Mouse (Mus musculus) Muller cell, postnatal 12 days (primary cell): ENCODE data around the gene Fgfr2.

Source experiments
- DNase-seq: peaks from one replicate; pipeline ENCODE4 v3.0.0-alpha.2; 2015; ENCODE audit errors: inconsistent ontology term

Gene Fgfr2

GRCm38 (mm10) chr7:132337268-132337917 is 785.8 kb downstream of the Fgfr2 start:
- DNase-seq: no peak

GRCm38 (mm10) chr7:132336781-132337180 is 786.4 kb downstream of the Fgfr2 start:
- no peak for DNase-seq

GRCm38 (mm10) chr7:132335367-132335766 is 787.8 kb downstream of the Fgfr2 start:
- no peak for DNase-seq

GRCm38 (mm10) chr7:132333078-132333477 is 790.1 kb downstream of the Fgfr2 start:
- no peak for DNase-seq

DNA sequence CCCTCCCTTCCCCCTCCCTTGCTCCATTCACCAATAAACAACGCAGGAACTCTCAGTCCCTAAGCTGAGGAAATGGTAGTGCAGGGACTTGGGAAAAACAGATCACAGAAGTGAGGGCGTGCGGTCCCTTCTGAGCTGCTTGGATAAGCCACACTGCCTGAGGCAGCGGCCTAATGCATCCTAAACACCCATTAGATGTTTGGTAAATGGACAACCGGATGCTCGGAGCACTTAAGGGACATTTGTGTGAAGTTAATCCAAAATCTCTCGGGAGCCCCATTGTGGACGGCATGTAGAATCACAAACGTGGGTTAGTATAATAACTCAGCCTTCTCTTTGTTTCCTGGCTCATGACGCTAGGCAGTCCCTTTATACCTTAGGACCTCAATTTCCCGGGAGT is 791.0 kb downstream of the Fgfr2 start:
- no peak for DNase-seq

DNA sequence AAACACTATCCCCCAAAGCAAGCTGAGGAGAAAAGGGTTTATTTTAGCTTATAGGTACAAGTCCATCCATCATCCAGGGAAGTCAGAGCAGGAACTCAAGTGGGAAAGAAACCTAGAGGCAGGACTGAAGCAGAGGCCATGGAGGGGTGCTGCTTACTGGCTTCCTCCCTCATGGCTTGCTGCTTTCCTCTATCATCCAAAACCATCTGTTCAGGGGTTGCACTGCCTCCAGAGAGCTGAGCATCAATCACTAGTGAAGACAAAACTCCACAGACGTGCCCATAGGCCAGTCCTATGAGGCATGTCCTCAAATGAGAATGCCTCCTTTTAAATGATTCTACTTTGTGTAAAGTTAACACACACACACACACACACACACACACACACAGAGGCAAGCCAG is 793.0 kb downstream of the Fgfr2 start:
- DNase-seq: no peak

DNA sequence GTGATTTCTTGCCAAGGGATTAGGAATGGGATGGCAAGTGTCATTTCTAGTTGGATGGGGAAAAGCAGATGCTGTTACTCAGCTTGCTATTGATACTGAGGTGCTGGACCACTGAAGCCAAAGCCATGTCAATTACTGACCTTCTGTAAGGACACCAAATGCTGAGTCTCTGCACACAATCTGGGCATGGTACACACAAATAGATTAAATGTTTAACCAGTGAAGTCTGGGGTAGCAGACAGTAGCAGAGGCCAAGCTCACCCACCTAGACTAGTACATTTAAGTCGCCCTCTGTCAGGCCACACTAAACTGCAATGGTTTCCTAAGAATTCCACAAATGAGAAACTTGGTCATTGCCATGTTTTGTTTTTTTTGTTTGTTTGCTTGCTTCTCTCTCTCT is 794.5 kb downstream of the Fgfr2 start:
- no peak for DNase-seq

DNA sequence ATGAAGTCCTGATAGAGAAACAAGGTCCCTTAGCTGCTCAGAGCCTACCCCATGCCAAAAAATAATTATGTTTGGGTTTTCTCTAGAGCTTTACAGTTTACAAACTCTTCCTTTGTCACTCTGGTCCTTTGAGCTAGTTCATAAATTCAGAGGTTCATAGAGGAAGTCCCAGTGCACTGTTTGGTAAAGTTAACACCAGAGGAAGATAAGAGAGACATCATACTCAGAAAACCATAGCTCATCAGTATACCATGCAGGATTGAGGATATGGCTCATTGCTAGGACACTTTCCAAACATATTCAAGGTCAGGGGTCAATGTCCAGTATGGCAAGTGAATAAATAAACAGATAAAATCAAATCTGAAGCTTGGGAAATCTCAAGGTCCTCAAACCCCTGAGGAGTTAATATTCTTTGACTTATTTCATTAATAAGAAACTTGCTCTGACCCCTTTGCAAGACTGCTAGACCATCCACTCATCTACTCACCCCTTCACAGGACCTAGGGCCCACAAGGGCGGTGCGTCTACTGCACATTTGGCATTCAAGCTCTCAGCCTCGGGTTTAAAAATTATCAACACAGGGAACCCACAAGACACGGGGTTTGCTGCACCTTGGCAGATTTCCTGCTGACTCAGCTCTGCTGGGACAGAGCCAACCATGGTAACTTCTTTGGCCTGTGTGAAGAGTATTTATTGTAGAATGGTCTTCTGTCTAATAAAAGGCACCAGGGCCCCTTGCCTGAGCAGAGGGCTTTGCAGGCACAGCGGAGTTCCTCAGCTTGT is 797.4 kb downstream of the Fgfr2 start:
- DNase-seq: peak; percentile 89

GRCm38 (mm10) chr7:132323430-132323829 is 799.7 kb downstream of the Fgfr2 start:
- no peak for DNase-seq

- no peak for DNase-seq
These were observed 801.7 kb downstream of the Fgfr2 start for GRCm38 (mm10) chr7:132321392-132321958.

DNA sequence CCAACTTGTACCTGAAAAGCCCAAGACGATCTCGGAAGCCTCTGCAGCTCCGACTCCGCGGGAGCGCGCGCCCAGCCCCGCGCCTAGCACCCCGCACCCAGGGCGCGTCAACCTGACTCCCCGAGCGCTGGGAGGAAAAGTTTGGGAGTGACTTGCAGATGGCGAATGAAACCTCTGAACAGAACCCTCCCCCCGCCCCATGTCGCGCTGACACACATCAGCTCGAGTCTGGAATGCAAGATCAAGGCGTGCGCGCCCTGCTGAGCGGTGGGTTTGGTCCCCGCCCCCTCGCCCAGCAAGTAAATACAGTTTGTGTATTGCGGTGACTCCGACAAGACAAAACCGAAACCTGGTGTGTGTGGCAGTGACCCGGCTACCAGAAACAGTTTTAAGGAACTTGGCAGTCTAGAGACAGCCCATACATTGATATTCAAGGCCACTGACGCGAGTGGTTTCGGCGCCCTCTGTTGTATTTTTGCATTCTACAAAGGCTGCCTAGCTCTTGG is 806.1 kb downstream of the Fgfr2 start, which contains the start of gene Chst15:
TSS of gene Chst15 (minus strand) at position 193 of the 506 bp plus-strand sequence.
- peak; percentile 86 for DNase-seq

- DNase-seq: peak; percentile 76
These were observed 806.8 kb downstream of the Fgfr2 start for GRCm38 (mm10) chr7:132316101-132317035.

DNA sequence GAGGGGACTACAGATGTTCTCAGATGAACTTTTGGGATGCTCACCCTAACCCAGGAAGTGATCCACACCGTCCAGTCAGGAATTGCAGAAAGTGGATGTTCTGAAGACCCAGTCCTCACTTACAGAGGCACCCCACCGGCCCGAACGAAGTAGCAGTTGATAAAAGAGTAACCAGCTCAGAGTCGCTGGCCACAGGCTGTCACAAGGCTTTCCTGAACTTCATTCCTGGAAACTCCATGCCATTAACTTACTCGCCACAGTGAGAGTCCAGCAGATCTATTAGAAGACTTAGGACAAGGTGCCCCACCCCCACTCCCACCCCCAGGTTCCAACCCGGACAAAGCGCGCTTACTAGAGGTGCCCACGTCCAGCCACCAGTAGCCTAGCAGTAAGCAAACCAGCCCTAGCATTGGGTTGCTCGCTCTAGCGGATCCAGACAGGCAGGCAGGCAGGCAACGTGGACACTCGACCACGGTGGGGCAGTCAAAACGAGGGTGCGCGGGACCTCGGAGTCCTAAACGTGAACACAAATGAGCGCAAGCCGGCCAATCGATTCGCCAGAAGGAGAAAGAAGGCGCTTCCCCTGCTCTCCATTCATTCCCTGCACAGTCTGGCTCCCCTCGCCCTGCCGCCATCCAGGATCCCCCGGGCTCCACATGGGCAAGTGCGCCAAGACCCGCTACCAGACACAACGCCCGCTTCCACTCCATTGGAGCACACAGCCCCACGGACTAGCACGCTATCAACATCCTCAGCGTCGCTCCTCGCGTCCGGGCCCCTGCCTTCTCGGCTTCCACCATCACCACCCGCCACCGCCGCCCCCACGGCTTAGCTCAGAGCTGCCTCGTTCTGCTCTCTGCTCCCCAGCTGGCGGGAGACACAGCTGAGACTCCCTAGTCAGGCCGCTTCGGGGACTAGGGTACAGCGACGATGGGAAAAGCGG is 807.7 kb downstream of the Fgfr2 start:
- DNase-seq: peak; percentile 85

DNA sequence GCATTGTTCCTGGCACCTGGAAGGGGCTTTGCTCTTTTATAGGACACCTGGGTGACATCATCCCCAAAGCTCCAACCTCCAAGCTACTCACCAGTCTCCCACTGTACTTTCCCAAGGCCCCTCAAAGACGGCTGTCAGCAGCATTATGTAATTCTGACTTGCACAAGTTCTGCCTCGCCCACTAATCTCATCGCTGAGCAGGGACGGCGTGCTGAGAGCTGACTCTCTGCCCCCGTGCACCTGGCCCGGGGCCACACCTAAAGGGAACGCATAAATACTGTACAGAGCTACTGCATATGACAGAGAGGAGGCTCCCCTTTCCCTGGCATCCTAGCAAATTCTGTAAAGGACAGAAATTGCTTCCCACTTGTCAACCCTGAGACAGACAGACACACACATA is 810.8 kb downstream of the Fgfr2 start:
- DNase-seq: no peak

- no peak for DNase-seq
These were observed 814.5 kb downstream of the Fgfr2 start for GRCm38 (mm10) chr7:132308537-132309191.

DNA sequence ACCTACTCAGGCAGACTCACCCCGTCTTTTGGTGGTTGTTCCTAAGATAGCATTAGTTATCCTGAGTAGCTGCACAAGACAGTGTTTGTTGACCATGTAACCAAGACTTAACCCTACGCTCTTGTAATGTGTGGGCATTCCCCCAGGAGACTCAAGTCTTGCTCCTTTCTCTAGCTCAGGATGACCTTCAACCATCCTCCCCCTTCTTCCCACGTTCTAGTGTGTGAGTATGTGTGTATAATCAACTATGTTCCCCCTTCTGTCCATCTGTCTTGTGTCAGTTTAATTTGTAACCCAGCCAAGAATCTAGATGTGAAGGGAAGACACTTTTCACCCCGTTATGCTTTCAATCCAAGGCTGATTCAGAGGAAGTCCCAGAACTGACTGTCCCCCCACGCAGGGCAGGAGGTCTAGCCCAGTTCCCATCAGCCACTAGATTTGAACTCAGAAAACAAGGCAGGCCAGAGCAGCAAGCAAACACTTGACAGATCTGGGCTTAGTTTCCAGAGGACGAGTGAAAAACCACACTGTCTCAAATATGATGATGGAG is 815.4 kb downstream of the Fgfr2 start:
- no peak for DNase-seq

GRCm38 (mm10) chr7:132306671-132307412 is 816.3 kb downstream of the Fgfr2 start:
- DNase-seq: no peak

DNA sequence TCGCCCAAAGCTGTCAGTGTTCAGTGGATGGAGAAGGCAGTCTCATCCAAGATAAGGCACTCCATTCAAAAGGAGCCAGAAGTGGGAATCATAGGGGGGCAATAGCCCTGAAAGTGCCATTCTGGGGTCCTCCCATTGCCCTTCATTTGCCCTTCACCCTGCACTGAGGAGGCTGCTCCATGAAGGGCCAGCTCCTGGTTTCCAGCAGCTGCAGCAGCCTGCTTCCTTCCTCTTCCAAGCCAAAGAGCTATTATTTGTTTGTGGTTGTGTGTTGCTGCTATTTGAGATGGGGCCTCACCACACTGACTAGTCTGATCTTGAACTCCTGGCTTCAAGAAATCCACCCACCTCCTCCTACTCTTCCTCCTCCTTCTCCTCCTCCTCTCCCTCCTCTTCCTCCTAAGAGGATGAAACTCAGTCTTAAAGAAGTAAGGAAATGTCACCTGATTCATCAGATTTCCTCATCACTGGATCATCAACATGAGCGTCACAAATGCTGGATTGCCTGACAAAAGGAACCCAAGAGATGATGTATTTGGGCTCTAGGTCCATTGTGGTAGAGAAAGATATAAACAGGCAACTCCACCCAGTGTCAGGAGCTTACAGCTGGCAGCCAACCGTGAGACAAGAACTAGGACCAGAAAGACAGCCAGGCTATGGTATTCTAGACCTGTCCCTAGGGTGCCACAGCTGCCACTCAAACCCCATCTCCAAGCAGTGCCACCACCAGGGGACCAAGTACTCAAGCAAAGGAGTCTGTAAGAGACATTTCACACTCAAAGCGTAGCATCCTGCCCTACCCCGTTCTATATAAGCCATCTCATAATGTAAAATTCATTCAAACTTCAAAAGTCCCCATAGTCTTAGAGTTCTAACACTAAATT is 817.4 kb downstream of the Fgfr2 start:
- DNase-seq: no peak
